ENCODE assay signal across 22 mouse cellular contexts in the genomic region with DNA sequence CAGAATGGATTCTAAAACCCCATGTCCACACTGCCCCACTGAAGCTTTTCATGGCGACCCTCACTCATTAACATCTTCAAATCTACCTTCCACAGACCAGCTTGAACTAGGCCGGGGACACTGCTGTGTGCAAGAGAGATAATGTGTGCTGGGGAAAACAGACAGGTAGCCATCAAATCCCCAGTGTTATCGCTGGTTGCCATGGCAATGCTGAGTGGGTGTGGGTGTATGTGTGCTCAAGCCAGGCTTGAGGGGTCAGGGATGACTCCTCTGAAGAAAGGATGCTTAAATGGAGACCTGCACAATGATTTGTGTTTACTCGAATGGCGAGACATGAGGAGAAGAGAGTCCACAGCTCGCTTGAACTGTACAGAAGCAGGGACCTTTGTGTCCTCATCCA.
DNase-seq lines count a peak whose midpoint lies in the region; ATAC-seq and TF ChIP-seq lines count a peak whose summit lies in the region.
"Had no signal": no experiment of that assay in that cellular context is flagged by ENCODE, and none has a peak within 500 bp of the region (broad histone marks: within the 10 kb centered on the region; RNA-seq: fewer than 3 reads in every experiment).

No protein-coding gene starts in this region.

- no peak overlapping the region for H3K9ac ChIP-seq in midbrain, embryonic 14.5 days (replicated peaks; ENCODE audit: low read length)
- H3K9ac ChIP-seq in midbrain, embryonic 11.5 days (ENCODE audit: low read length) = no peak overlapping the region
- no peak overlapping the region for H3K9ac ChIP-seq in midbrain, postnatal 0 days (replicated peaks; ENCODE audit: low read length, poor library complexity, severe bottlenecking)
- no peak overlapping the region for H3K9ac ChIP-seq in heart, adult 2 months (ENCODE audit: low read depth, low read length)
- H3K9ac ChIP-seq: heart, embryonic 13.5 days; hindbrain, embryonic 14.5 days had no signal

- WGBS in midbrain, embryonic 14.5 days = 59% methylated on average over 6 of the region's 6 CpGs
- 73% methylated on average over 6 of the region's 6 CpGs for WGBS in midbrain, embryonic 11.5 days
- 60% methylated on average over 6 of the region's 6 CpGs for WGBS in midbrain, postnatal 0 days
- 75% methylated on average over 6 of the region's 6 CpGs for WGBS in heart, adult 2 months

- no peak for TF ChIP-seq EP300 in heart, adult 2 months (IDR thresholded peaks at IDR 0.05; ENCODE audit: insufficient read depth, low read depth, low read length)

- no peaks in the 10 kb centered on the region for H3K9me3 ChIP-seq in midbrain, embryonic 14.5 days (ENCODE audit: control insufficient read depth, low read length)
- no peaks in the 10 kb centered on the region for H3K9me3 ChIP-seq in midbrain, embryonic 11.5 days (ENCODE audit: control insufficient read depth, low read length)
- no peaks in the 10 kb centered on the region for H3K9me3 ChIP-seq in midbrain, postnatal 0 days (ENCODE audit: low read length)
- H3K9me3 ChIP-seq: forebrain, embryonic 10.5 days; heart, embryonic 10.5 days; heart, embryonic 13.5 days had no signal

- H3K36me3 ChIP-seq in midbrain, embryonic 14.5 days (ENCODE audit: control insufficient read depth, insufficient read depth, low read length) = no peaks in the 10 kb centered on the region
- no peaks in the 10 kb centered on the region for H3K36me3 ChIP-seq in midbrain, embryonic 11.5 days (ENCODE audit: control insufficient read depth, insufficient read depth, low read length)
- no peaks in the 10 kb centered on the region for H3K36me3 ChIP-seq in midbrain, postnatal 0 days (ENCODE audit: insufficient read depth, low read length)
- no peaks in the 10 kb centered on the region for H3K36me3 ChIP-seq in heart, adult 2 months (ENCODE audit: control insufficient read depth, insufficient read depth, low read length)
- H3K36me3 ChIP-seq: forebrain, embryonic 10.5 days; heart, embryonic 10.5 days; heart, embryonic 13.5 days had no signal

- H3K4me1 ChIP-seq in midbrain, embryonic 14.5 days (ENCODE audit: control insufficient read depth, insufficient read depth, low read length) = peaks cover 2% of the 10 kb centered on the region; the same call in 1 of the 2 replicates
- no peaks in the 10 kb centered on the region for H3K4me1 ChIP-seq in midbrain, embryonic 11.5 days (ENCODE audit: control insufficient read depth, insufficient read depth, low read length)
- H3K4me1 ChIP-seq in midbrain, postnatal 0 days (ENCODE audit: insufficient read depth, low read length) = no peaks in the 10 kb centered on the region
- no peaks in the 10 kb centered on the region for H3K4me1 ChIP-seq in heart, adult 2 months (ENCODE audit: control insufficient read depth, insufficient read depth, low read length)
- H3K4me1 ChIP-seq: heart, embryonic 10.5 days; heart, embryonic 13.5 days had no signal

- no peaks in the 10 kb centered on the region for H3K79me2 ChIP-seq in heart, adult 2 months (replicated peaks; ENCODE audit: control insufficient read depth, insufficient read depth, low read length)

- no peak for ATAC-seq in midbrain, embryonic 14.5 days (ENCODE audit: low FRiP score, low TSS enrichment)
- no peak for ATAC-seq in midbrain, embryonic 11.5 days (ENCODE audit: low FRiP score)
- ATAC-seq in midbrain, postnatal 0 days (ENCODE audit: low FRiP score) = no peak
- ATAC-seq: forebrain, embryonic 14.5 days; hindbrain, postnatal 0 days; inflammation-experienced regulatory T-cells, adult 6 months had no signal

- H3K4me2 ChIP-seq in midbrain, embryonic 14.5 days (ENCODE audit: low read length) = no peak overlapping the region
- H3K4me2 ChIP-seq in midbrain, embryonic 11.5 days = no peak overlapping the region
- no peak overlapping the region for H3K4me2 ChIP-seq in midbrain, postnatal 0 days (ENCODE audit: low read depth, low read length, poor library complexity, severe bottlenecking)
- H3K4me2 ChIP-seq: heart, embryonic 13.5 days; hindbrain, embryonic 14.5 days had no signal

- peak; percentile 26 to 38 for DNase-seq in cerebellum, postnatal 10 days
- no peak for DNase-seq in cerebellum, adult 11 months
- peak; percentile 52 for DNase-seq in midbrain, embryonic 14.5 days
- no peak for DNase-seq in midbrain, embryonic 11.5 days (ENCODE audit: low spot score, missing footprints)
- DNase-seq in midbrain, postnatal 0 days (ENCODE audit: low spot score) = peak; percentile 24
- DNase-seq in heart, adult 2 months = no peak
- DNase-seq: adrenal gland, postnatal 10 days; adrenal gland, postnatal 36 days; cerebellum, adult 11-12 months; cerebellum, adult 8-10 months; cerebellum, postnatal 14 days; gastrocnemius, postnatal 25 days; heart, adult 18-20 months; heart, postnatal 14 days; heart, postnatal 4 days had no signal

- TF ChIP-seq CTCF in midbrain, postnatal 0 days (IDR thresholded peaks at IDR 0.05) = no peak
- no peak for TF ChIP-seq CTCF in heart, adult 2 months (IDR thresholded peaks at IDR 0.05)

- H3K4me3 ChIP-seq in midbrain, embryonic 14.5 days (replicated peaks; ENCODE audit: low read depth, low read length) = no peak overlapping the region
- H3K4me3 ChIP-seq in midbrain, embryonic 11.5 days (ENCODE audit: low read depth, low read length) = no peak overlapping the region
- no peak overlapping the region for H3K4me3 ChIP-seq in midbrain, postnatal 0 days (ENCODE audit: low read depth, low read length)
- H3K4me3 ChIP-seq in heart, adult 2 months = no peak overlapping the region
- H3K4me3 ChIP-seq: forebrain, embryonic 10.5 days; heart, embryonic 10.5 days; heart, embryonic 13.5 days had no signal

- H3K27me3 ChIP-seq in midbrain, embryonic 14.5 days (ENCODE audit: control insufficient read depth, insufficient read depth, low read length) = no peaks in the 10 kb centered on the region
- H3K27me3 ChIP-seq in midbrain, embryonic 11.5 days (ENCODE audit: control insufficient read depth, insufficient read depth, low read length) = no peaks in the 10 kb centered on the region
- no peaks in the 10 kb centered on the region for H3K27me3 ChIP-seq in midbrain, postnatal 0 days (ENCODE audit: insufficient read depth, low read length)
- no peaks in the 10 kb centered on the region for H3K27me3 ChIP-seq in heart, adult 2 months (ENCODE audit: control insufficient read depth, insufficient read depth, low read length)

- no peak for TF ChIP-seq POLR2A in heart, adult 2 months (IDR thresholded peaks at IDR 0.05; ENCODE audit: insufficient read depth, low read depth, low read length)

- intact Hi-C loops in heart, adult 2 months (cut with DNase I) = no loop called here

- no peak overlapping the region for H3K27ac ChIP-seq in midbrain, embryonic 14.5 days (replicated peaks; ENCODE audit: low read depth, low read length)
- no peak overlapping the region for H3K27ac ChIP-seq in midbrain, embryonic 11.5 days (ENCODE audit: low read depth, low read length)
- no peak overlapping the region for H3K27ac ChIP-seq in midbrain, postnatal 0 days (ENCODE audit: low read depth, low read length)
- H3K27ac ChIP-seq in heart, adult 2 months = no peak overlapping the region
- H3K27ac ChIP-seq: forebrain, embryonic 10.5 days; heart, embryonic 10.5 days; heart, embryonic 13.5 days; hindbrain, embryonic 14.5 days; hindbrain, postnatal 0 days had no signal

Comparison
In these comparisons a context has a peak if more than half of its experiments do, and no peak if none do; other contexts are left out.
1. DNase-seq: peak in cerebellum, postnatal 10 days (2 of 2), midbrain, embryonic 14.5 days (single experiment) and midbrain, postnatal 0 days (single experiment); none in cerebellum, adult 11 months (single experiment), midbrain, embryonic 11.5 days (single experiment) and heart, adult 2 months (0 of 2).